Mouse (Mus musculus) neutrophil, adult 5-6 weeks (primary cell): ENCODE results near the gene Rab3b. TPM values are rescaled to one million over a fixed set of nuclear protein-coding genes. Genes with fewer than 3 reads are reported as not detected.

ENCODE experiments used
- ATAC-seq: fragments of 151-379, 151-347 bp; 2 replicates; pipeline ENCODE4 v1.8.0; 2017; ENCODE audit warnings: mild to moderate bottlenecking, moderate TSS enrichment; ENCODE audit not compliant: insufficient number of reproducible peaks, poor library complexity, low FRiP score, severe bottlenecking; ENCODE audit errors: extremely low read depth
- total RNA-seq: library from RNA; stranded (forward); fragments of 200-1000 nt; gene quantifications from 2 replicates; pipeline ENCODE4 v1.2.3, GENCODE M21; 2017

Gene Rab3b
- total RNA-seq, 1 experiment from 2014 or later, result 0.81 TPM

- no peak for ATAC-seq
These were observed 62.0 kb downstream of the Rab3b start for GRCm38 (mm10) chr4:108940681-108941473.

- no peak for ATAC-seq
These were observed 63.3 kb downstream of the Rab3b start for GRCm38 (mm10) chr4:108942171-108942570.

- ATAC-seq, result no peak
These were observed 64.3 kb downstream of the Rab3b start for GRCm38 (mm10) chr4:108942986-108943720.

GRCm38 (mm10) chr4:108949168-108949567, 70.3 kb downstream of the Rab3b start:
- ATAC-seq, result no peak

- ATAC-seq, result no peak
These were observed 71.3 kb downstream of the Rab3b start for GRCm38 (mm10) chr4:108950201-108950600.

GRCm38 (mm10) chr4:108951663-108952062, 72.8 kb downstream of the Rab3b start:
- no peak for ATAC-seq

GRCm38 (mm10) chr4:108959696-108960095, 80.8 kb downstream of the Rab3b start:
- no peak for ATAC-seq

- ATAC-seq, result no peak
These were observed 82.0 kb downstream of the Rab3b start for GRCm38 (mm10) chr4:108960619-108961460.

- no peak for ATAC-seq
These were observed 84.2 kb downstream of the Rab3b start for GRCm38 (mm10) chr4:108963017-108963416.

- no peak for ATAC-seq
These were observed 90.7 kb downstream of the Rab3b start for GRCm38 (mm10) chr4:108969517-108969916.

- ATAC-seq, result no peak
These were observed 92.2 kb downstream of the Rab3b start for GRCm38 (mm10) chr4:108971054-108971453.

- no peak for ATAC-seq
These were observed 97.7 kb downstream of the Rab3b start for GRCm38 (mm10) chr4:108976458-108977071.

GRCm38 (mm10) chr4:108986833-108987472, 108.1 kb downstream of the Rab3b start:
- ATAC-seq, result 0 out of 2 replicates have a peak, but pooled peaks have one; percentile 30

GRCm38 (mm10) chr4:108987473-108987842, 108.6 kb downstream of the Rab3b start:
- ATAC-seq, result 0 out of 2 replicates have a peak, but pooled peaks have one; percentile 23

- ATAC-seq, result no peak
These were observed 110.6 kb downstream of the Rab3b start for GRCm38 (mm10) chr4:108989430-108989829.

GRCm38 (mm10) chr4:108990032-108990431, 111.2 kb downstream of the Rab3b start:
- ATAC-seq, result no peak

- no peak for ATAC-seq
These were observed 111.7 kb downstream of the Rab3b start for GRCm38 (mm10) chr4:108990571-108990970.

- no peak for ATAC-seq
These were observed 112.9 kb downstream of the Rab3b start for GRCm38 (mm10) chr4:108991811-108992210.
